Mouse (Mus musculus) ovary, postnatal 10 days (tissue): ENCODE results near the gene Mrpl30.

Experiments
- DNase-seq: peaks from one replicate; pipeline ENCODE4 v3.0.0; 2022; ENCODE audit warnings: low spot score

Gene Mrpl30

GRCm38 (mm10) chr1:37900288-37900687, 10.0 kb downstream of the Mrpl30 start:
- no peak for DNase-seq

- no peak for DNase-seq
Observed at GRCm38 (mm10) chr1:37903178-37903577, 12.9 kb downstream of the Mrpl30 start.

- no peak for DNase-seq
Observed at GRCm38 (mm10) chr1:37912751-37913150, 22.5 kb downstream of the Mrpl30 start.

- no peak for DNase-seq
Observed at GRCm38 (mm10) chr1:37916393-37916792, 26.1 kb downstream of the Mrpl30 start, which contains the start of gene Lyg2. TSS of gene Lyg2 (minus strand) at chr1:37916493.

GRCm38 (mm10) chr1:37917666-37918065, 27.4 kb downstream of the Mrpl30 start:
- no peak for DNase-seq

GRCm38 (mm10) chr1:37918096-37918495, 27.8 kb downstream of the Mrpl30 start:
- DNase-seq: no peak

- no peak for DNase-seq
Observed at GRCm38 (mm10) chr1:37922536-37922935, 32.3 kb downstream of the Mrpl30 start.

GRCm38 (mm10) chr1:37925971-37926370, 35.7 kb downstream of the Mrpl30 start:
- DNase-seq: no peak

- DNase-seq: no peak
Observed at GRCm38 (mm10) chr1:37931806-37932205, 41.5 kb downstream of the Mrpl30 start.
